26 mouse cellular contexts compared by ENCODE assay signal in genomic region chr9:81924744-81925143, GRCm38 (mm10).
DNase-seq lines count a peak whose midpoint lies in the region; ATAC-seq and TF ChIP-seq lines count a peak whose summit lies in the region.
"Had no signal": no experiment of that assay in that cellular context is flagged by ENCODE, and none has a peak within 500 bp of the region (broad histone marks: within the 10 kb centered on the region; RNA-seq: fewer than 3 reads in every experiment).

No protein-coding gene starts in this region.

- no peak overlapping the region for H3K9ac ChIP-seq in MEL (ENCODE audit: control insufficient read depth, low read depth, low read length, poor library complexity, severe bottlenecking)
- H3K9ac ChIP-seq: forebrain, embryonic 13.5 days; forebrain, postnatal 0 days; heart, embryonic 13.5 days; hindbrain, embryonic 14.5 days had no signal

- peak; percentile 69 to 95 for TF ChIP-seq EP300 in MEL (IDR thresholded peaks at IDR 0.05; ENCODE audit: low read depth in 1 of 2, low read length in 2 of 2)

- ATAC-seq in common myeloid progenitor, adult 5-6 weeks (replicated peaks; ENCODE audit: low read depth, poor library complexity, severe bottlenecking): peak; percentile 84
- ATAC-seq in megakaryocyte progenitor cell, adult 5-6 weeks (replicated peaks; ENCODE audit: poor library complexity): peak; percentile 81
- ATAC-seq: forebrain, embryonic 13.5 days; forebrain, postnatal 0 days; intestine, postnatal 0 days; Patski had no signal

- TF ChIP-seq RAD21 in MEL (IDR thresholded peaks at IDR 0.05; ENCODE audit: low read depth, low read length): no peak

- DNase-seq in MEL (ENCODE audit: low read depth, low spot score): peak; percentile 76
- no peak for DNase-seq in kidney, postnatal 10 days
- DNase-seq in right cerebral cortex, postnatal 10 days (ENCODE audit: low spot score in 2 of 2): no peak
- DNase-seq in gastrocnemius, postnatal 36 days: no peak
- DNase-seq: adrenal gland, postnatal 10 days; adrenal gland, postnatal 36 days; cerebellum, adult 11-12 months; cerebellum, adult 8-10 months; cerebellum, postnatal 10 days; cerebellum, postnatal 36 days; forebrain, postnatal 0 days; gastrocnemius, adult 2 months; gastrocnemius, postnatal 14 days; heart, adult 2 months; heart, postnatal 14 days; heart, postnatal 4 days had no signal

- TF ChIP-seq POLR2A in MEL (IDR thresholded peaks at IDR 0.05; ENCODE audit: control insufficient read depth in 1 of 2, insufficient read depth in 1 of 2, low read depth in 1 of 2, low read length in 2 of 2, poor library complexity in 1 of 2): no peak

- no peaks in the 10 kb centered on the region for H3K27me3 ChIP-seq in MEL (ENCODE audit: control insufficient read depth in 1 of 2, insufficient read depth in 2 of 2, low read length in 2 of 2)
- H3K27me3 ChIP-seq: CH12.LX; forebrain, embryonic 13.5 days; heart, embryonic 13.5 days; Patski had no signal

- H3K4me1 ChIP-seq in MEL (ENCODE audit: control insufficient read depth in 1 of 2, insufficient read depth in 2 of 2, low read length in 2 of 2): peaks cover 0 to 4% of the 10 kb centered on the region in 2 experiments; a peak in 2 of 4 replicates
- H3K4me1 ChIP-seq: forebrain, embryonic 10.5 days; forebrain, embryonic 13.5 days; heart, embryonic 10.5 days; heart, embryonic 13.5 days had no signal

- H3K36me3 ChIP-seq in MEL (ENCODE audit: control insufficient read depth in 1 of 2, insufficient read depth in 2 of 2, low read length in 2 of 2): peaks cover 0 to 9% of the 10 kb centered on the region in 2 experiments; a peak in 2 of 4 replicates
- H3K36me3 ChIP-seq: forebrain, embryonic 10.5 days; heart, embryonic 10.5 days; heart, embryonic 13.5 days had no signal

- TF ChIP-seq CTCF in MEL (IDR thresholded peaks at IDR 0.05 in 2 of 3, conservative IDR thresholded peaks at IDR 0.05 in 1 of 3; ENCODE audit: control insufficient read depth in 1 of 3, insufficient read depth in 1 of 3, low read depth in 2 of 3, low read length in 3 of 3, poor library complexity in 1 of 3, severe bottlenecking in 1 of 3): no peak

- H3K79me2 ChIP-seq in MEL (ENCODE audit: control insufficient read depth, insufficient read depth, low read length, poor library complexity): no peaks in the 10 kb centered on the region

- no peak overlapping the region for H3K27ac ChIP-seq in MEL (ENCODE audit: control insufficient read depth, low read depth, low read length)
- H3K27ac ChIP-seq: forebrain, embryonic 10.5 days; forebrain, embryonic 13.5 days; gastrocnemius, adult 2 months; heart, adult 2 months; heart, embryonic 10.5 days; heart, embryonic 13.5 days; hindbrain, embryonic 14.5 days had no signal

- intact Hi-C loops in gastrocnemius, postnatal 36 days (cut with DNase I): no loop called here

- no peaks in the 10 kb centered on the region for H3K9me3 ChIP-seq in MEL (replicated peaks; ENCODE audit: insufficient read depth, low read length)
- H3K9me3 ChIP-seq: forebrain, embryonic 10.5 days; forebrain, embryonic 13.5 days; heart, embryonic 10.5 days; heart, embryonic 13.5 days had no signal

- H3K4me3 ChIP-seq in MEL (ENCODE audit: control insufficient read depth in 1 of 2, insufficient read depth in 1 of 2, low read depth in 2 of 2, low read length in 2 of 2): no peak overlapping the region
- H3K4me3 ChIP-seq: forebrain, embryonic 10.5 days; forebrain, embryonic 13.5 days; gastrocnemius, adult 2 months; heart, adult 2 months; heart, embryonic 10.5 days; heart, embryonic 13.5 days had no signal

TF ChIP-seq in MEL, 35 proteins besides CTCF, POLR2A, EP300 and RAD21:
- no peak for TF ChIP-seq TAL1 (IDR thresholded peaks at IDR 0.05; ENCODE audit: low read length)
- peak; percentile 56; the same call in 1 of the 2 replicates for TF ChIP-seq RCOR1 (IDR thresholded peaks at IDR 0.05; ENCODE audit: low read depth, low read length)
- TF ChIP-seq ETS1 (IDR thresholded peaks at IDR 0.05; ENCODE audit: low read depth, low read length): peak; percentile 67
- peak; percentile 61 for TF ChIP-seq GATA1 (IDR thresholded peaks at IDR 0.05; ENCODE audit: low read depth, low read length)
- TF ChIP-seq ELF1 (IDR thresholded peaks at IDR 0.05; ENCODE audit: low read depth, low read length): peak; percentile 27; the same call in 1 of the 2 replicates
- 0 out of 2 replicates have a peak, but pooled peaks have one; percentile 41 for TF ChIP-seq TCF12 (IDR thresholded peaks at IDR 0.05; ENCODE audit: low read depth, low read length)
- peak; percentile 68; the same call in 1 of the 2 replicates for TF ChIP-seq JUND (IDR thresholded peaks at IDR 0.05; ENCODE audit: low read depth, low read length)
- peak; percentile 18; the same call in 1 of the 2 replicates for TF ChIP-seq TBP (IDR thresholded peaks at IDR 0.05; ENCODE audit: low read depth, low read length)
- no peak for TF ChIP-seq CHD1 (IDR thresholded peaks at IDR 0.05; ENCODE audit: low read depth, low read length)
- no peak for TF ChIP-seq MAZ (IDR thresholded peaks at IDR 0.05; ENCODE audit: low read depth, low read length)
- TF ChIP-seq BHLHE40 (IDR thresholded peaks at IDR 0.05; ENCODE audit: borderline replicate concordance, low read depth, low read length): no peak
- TF ChIP-seq SIN3A (IDR thresholded peaks at IDR 0.05; ENCODE audit: low read length): no peak
- no peak for TF ChIP-seq GABPA (IDR thresholded peaks at IDR 0.05; ENCODE audit: low read depth, low read length)
TF ChIP-seq in MEL: peak in this region for 7.
